Mouse (Mus musculus) CH12.LX (cell line): ENCODE data around the gene Babam2.

Source experiments
- BHLHE40 ChIP-seq: IDR thresholded peaks from 2 replicates; pipeline ENCODE4 v1.6.1; 2011; ENCODE audit warnings: mild to moderate bottlenecking, low read depth, low read length, improper control_type of control experiment
- CTCF ChIP-seq, 2 experiments: IDR thresholded peaks in 1 of 2; conservative IDR thresholded peaks in 1 of 2; 2 replicates each; pipeline ENCODE4 v1.5.1; 2011 to 2012; ENCODE audit warnings: low read depth in 2 of 2, low read length in 2 of 2, improper control_type of control experiment in 1 of 2, inconsistent platforms in 1 of 2, mild to moderate bottlenecking in 1 of 2, moderate library complexity in 1 of 2
- EP300 ChIP-seq: IDR thresholded peaks from 2 replicates; pipeline ENCODE4 v1.6.1; 2011; ENCODE audit warnings: low read length, improper control_type of control experiment
- HCFC1 ChIP-seq: IDR thresholded peaks from 2 replicates; pipeline ENCODE4 v1.6.1; 2012; ENCODE audit warnings: low read depth, mild to moderate bottlenecking, inconsistent platforms, low read length, improper control_type of control experiment
- PAX5 ChIP-seq: IDR thresholded peaks from 2 replicates; pipeline ENCODE4 v1.6.1; 2012; ENCODE audit warnings: low read length, inconsistent platforms, mixed read lengths
- POLR2A ChIP-seq: IDR thresholded peaks from 2 replicates; pipeline ENCODE4 v1.6.1; 2011; ENCODE audit warnings: low read depth, mild to moderate bottlenecking, improper control_type of control experiment, low read length
- SIN3A ChIP-seq: IDR thresholded peaks from 2 replicates; pipeline ENCODE4 v1.6.1; 2012; ENCODE audit warnings: low read length, improper control_type of control experiment, inconsistent platforms
- UBTF ChIP-seq: IDR thresholded peaks from 2 replicates; pipeline ENCODE4 v1.6.1; 2012; ENCODE audit warnings: low read depth, mild to moderate bottlenecking, inconsistent platforms, low read length, improper control_type of control experiment, moderate library complexity
- USF2 ChIP-seq: conservative IDR thresholded peaks from 2 replicates; pipeline ENCODE4 v1.6.1; 2011; ENCODE audit warnings: low read depth, low read length, improper control_type of control experiment
- ZNF384 ChIP-seq: IDR thresholded peaks from 2 replicates; pipeline ENCODE4 v1.6.1; 2012; ENCODE audit warnings: low read depth, low read length, improper control_type of control experiment, inconsistent platforms

DNA sequence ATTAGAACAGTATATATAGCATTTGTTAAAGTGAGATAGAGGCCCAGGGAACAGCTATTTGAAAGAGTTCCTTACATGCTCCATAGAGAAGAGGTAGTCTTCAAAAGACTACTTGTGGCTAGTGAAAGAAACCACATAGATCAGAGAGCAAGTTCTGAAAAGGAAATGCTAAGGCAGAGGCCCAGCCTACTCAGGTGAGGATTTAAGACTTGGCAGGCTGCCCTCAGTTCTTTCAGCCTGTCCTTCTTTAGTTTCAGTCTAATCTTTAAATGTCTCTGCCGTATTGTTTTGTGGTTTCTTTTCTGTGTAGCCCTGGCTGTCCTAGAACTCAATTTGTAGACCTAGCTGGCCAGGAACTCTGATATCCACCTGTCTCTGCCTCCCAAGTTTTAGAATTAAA lies 134.1 kb downstream of the Babam2 start:
- TF ChIP-seq UBTF, result no peak
- TF ChIP-seq POLR2A, result no peak
- TF ChIP-seq CTCF (conservative IDR thresholded peaks at IDR 0.05 in 1 of 2, IDR thresholded peaks at IDR 0.05 in 1 of 2; ENCODE audit: low read depth in 2 of 2, low read length in 2 of 2), result no peak
- TF ChIP-seq ZNF384, result no peak
- no peak for TF ChIP-seq EP300
- no peak for TF ChIP-seq USF2
- TF ChIP-seq BHLHE40, result no peak
- TF ChIP-seq PAX5, result no peak
- TF ChIP-seq SIN3A, result no peak
- TF ChIP-seq HCFC1, result no peak
